Mouse (Mus musculus): ENCODE data around the gene Apol7b.
"Not testable (repeated sequence)": the region's sequence is repeated elsewhere in the genome, so short reads cannot be mapped to it uniquely, and the experiment has no call there.

The Apol7b gene

GRCm38 (mm10) chr15:77447392-77447791, at the start of gene Apol7b:
Apol7b (minus strand) TSS chr15:77447492.
- DNase-seq, result not testable (repeated sequence)

GRCm38 (mm10) chr15:77494694-77495093, 47.4 kb upstream of the Apol7b start:
- DNase-seq, result not testable (repeated sequence)

- not testable (repeated sequence) for DNase-seq
These were observed 45.9 kb upstream of the Apol7b start for GRCm38 (mm10) chr15:77493181-77493580.

GRCm38 (mm10) chr15:77482140-77482794, 35.0 kb upstream of the Apol7b start:
- DNase-seq, result peak in 1 of 2 experiments; percentile 30

- DNase-seq, result not testable (repeated sequence)
These were observed 29.4 kb upstream of the Apol7b start, which contains the start of gene Apol10a for GRCm38 (mm10) chr15:77476693-77477092. Apol10a (plus strand) TSS chr15:77477047.

GRCm38 (mm10) chr15:77474699-77475390, 27.6 kb upstream of the Apol7b start:
- not testable (repeated sequence) for DNase-seq

- peak; percentile 7 to 36 for DNase-seq
These were observed 2.6 kb upstream of the Apol7b start for GRCm38 (mm10) chr15:77449927-77450326.

- DNase-seq, result not testable (repeated sequence)
These were observed 1.6 kb downstream of the Apol7b start for GRCm38 (mm10) chr15:77445668-77446067.

GRCm38 (mm10) chr15:77444746-77445145, 2.5 kb downstream of the Apol7b start:
- not testable (repeated sequence) for DNase-seq

GRCm38 (mm10) chr15:77428690-77429448, 18.4 kb downstream of the Apol7b start:
- not testable (repeated sequence) for DNase-seq

- DNase-seq, result not testable (repeated sequence)
These were observed 24.4 kb downstream of the Apol7b start for GRCm38 (mm10) chr15:77422925-77423324.

GRCm38 (mm10) chr15:77419657-77420056, 27.6 kb downstream of the Apol7b start:
- not testable (repeated sequence) for DNase-seq

- DNase-seq, result not testable (repeated sequence)
These were observed 30.5 kb downstream of the Apol7b start for GRCm38 (mm10) chr15:77416655-77417333.

GRCm38 (mm10) chr15:77415653-77416052, 31.6 kb downstream of the Apol7b start:
- not testable (repeated sequence) for DNase-seq

- DNase-seq, result not testable (repeated sequence)
These were observed 34.6 kb downstream of the Apol7b start for GRCm38 (mm10) chr15:77412695-77413094.

- DNase-seq, result not testable (repeated sequence)
These were observed 36.3 kb downstream of the Apol7b start, which contains the start of gene Apol9a for GRCm38 (mm10) chr15:77411035-77411434. Apol9a (minus strand) TSS chr15:77411135.

GRCm38 (mm10) chr15:77406370-77406769, 40.9 kb downstream of the Apol7b start:
- not testable (repeated sequence) for DNase-seq

- DNase-seq, result peak in 1 of 2 experiments; percentile 40
These were observed 48.3 kb downstream of the Apol7b start, which contains the start of gene Apol7a for GRCm38 (mm10) chr15:77399027-77399426. Apol7a (minus strand) TSS chr15:77399110.

- not testable (repeated sequence) for DNase-seq
These were observed 49.7 kb downstream of the Apol7b start for GRCm38 (mm10) chr15:77397450-77398132.

GRCm38 (mm10) chr15:77393832-77394231, 53.5 kb downstream of the Apol7b start:
- not testable (repeated sequence) for DNase-seq

GRCm38 (mm10) chr15:77387462-77387861, 59.8 kb downstream of the Apol7b start:
- DNase-seq, result peak; percentile 59 to 72
